Mouse (Mus musculus) hindbrain, embryonic 13.5 days (tissue): ENCODE results near the gene Car11. TPM values are rescaled to one million over a fixed set of nuclear protein-coding genes. Genes with fewer than 3 reads are reported as not detected.

ENCODE experiments used
- ATAC-seq: fragments of 200-750 bp; cut with Nextera tagmentation; 2 replicates; pipeline ENCODE4 v1.8.0; 2017; ENCODE audit warnings: moderate TSS enrichment; ENCODE audit not compliant: low FRiP score
- H3K27ac ChIP-seq: fragments of 300-500 bp; sonication (generic); 2 replicates; pipeline ENCODE4 v1.5.1; 2015; ENCODE audit warnings: inconsistent platforms, mild to moderate bottlenecking, moderate library complexity
- H3K27me3 ChIP-seq: fragments of 300-500 bp; sonication (generic); 2 replicates; pipeline ENCODE4 v1.6.1; 2015; ENCODE audit warnings: mild to moderate bottlenecking, inconsistent platforms
- H3K36me3 ChIP-seq: fragments of 300-500 bp; sonication (generic); 2 replicates; pipeline ENCODE4 v1.6.1; 2015; ENCODE audit warnings: mild to moderate bottlenecking, inconsistent platforms
- H3K4me1 ChIP-seq: fragments of 300-500 bp; sonication (generic); replicated peaks from 2 replicates; pipeline ENCODE4 v1.6.1; 2015; ENCODE audit warnings: inconsistent platforms
- H3K4me2 ChIP-seq: fragments of 300-500 bp; sonication (generic); 2 replicates; pipeline ENCODE4 v1.6.1; 2015; ENCODE audit warnings: inconsistent platforms, mild to moderate bottlenecking, moderate library complexity
- H3K4me3 ChIP-seq: fragments of 300-500 bp; sonication (generic); 2 replicates; pipeline ENCODE4 v1.5.1; 2015; ENCODE audit warnings: mild to moderate bottlenecking, inconsistent platforms
- H3K9ac ChIP-seq: fragments of 300-500 bp; sonication (generic); 2 replicates; pipeline ENCODE4 v1.6.1; 2015; ENCODE audit warnings: mild to moderate bottlenecking, inconsistent platforms
- H3K9me3 ChIP-seq: fragments of 300-500 bp; sonication (generic); 2 replicates; pipeline ENCODE4 v1.6.1; 2016; ENCODE audit warnings: inconsistent platforms
- WGBS: fragments of 180-500 bp; shearing (Covaris S2); methylation state at CpG from one replicate; pipeline ENCODE4 v1.1.7; 2015; 5-methylcytosine and 5-hydroxymethylcytosine counted together
- polyA plus RNA-seq: library from polyadenylated mRNA; unstranded; fragments of >200 nt; fragmentation: Nextera tagmentation; extraction: Ambion mirVana; gene quantifications from 2 replicates; pipeline ENCODE4 v1.2.1, GENCODE M21; 2015

Car11 gene
- polyA plus RNA-seq, 1 experiment from 2014 or later, result 41.6 TPM

GRCm38 (mm10) chr7:45706721-45707241 is 7.1 kb downstream of the Car11 start:
- Histone ChIP-seq H3K27me3 (0 out of 2 replicates have a peak, but pooled peaks cover under 1% of the 10 kb centered on the region), H3K4me3 (peak overlapping the region; percentile 58), H3K4me1 (peaks cover 79% of the 10 kb centered on the region), H3K4me2 (peak overlapping the region; percentile 97), H3K9ac (peak overlapping the region; percentile 80), H3K27ac (peak overlapping the region; percentile 74), H3K36me3 (peaks cover 22% of the 10 kb centered on the region), H3K9me3 (no peaks in the 10 kb centered on the region)
- ATAC-seq, result no peak
- under 1% methylated on average over 40 of the region's 45 CpGs for WGBS

- under 1% methylated on average over 27 of the region's 27 CpGs for WGBS
- Histone ChIP-seq H3K9me3 (no peaks in the 10 kb centered on the region), H3K4me3 (peak overlapping the region; percentile 58), H3K27me3 (no peaks in the 10 kb centered on the region), H3K36me3 (peaks cover 28% of the 10 kb centered on the region), H3K4me1 (peaks cover 77% of the 10 kb centered on the region), H3K4me2 (peak overlapping the region; percentile 97), H3K27ac (peak overlapping the region; percentile 74), H3K9ac (peak overlapping the region; percentile 80)
- no peak for ATAC-seq
Observed at GRCm38 (mm10) chr7:45707375-45707967, 7.8 kb downstream of the Car11 start.

GRCm38 (mm10) chr7:45708221-45708761 is 8.6 kb downstream of the Car11 start:
- peak overlapping the region; percentile 56 for H3K27ac ChIP-seq
- peaks cover 37% of the 10 kb centered on the region for H3K36me3 ChIP-seq
- no peak overlapping the region for H3K4me3 ChIP-seq
- H3K27me3 ChIP-seq, result no peaks in the 10 kb centered on the region
- H3K4me2 ChIP-seq, result peak overlapping the region; percentile 97
- peaks cover 72% of the 10 kb centered on the region for H3K4me1 ChIP-seq
- peak overlapping the region; percentile 80; the same call in 1 of the 2 replicates for H3K9ac ChIP-seq
- no peak for ATAC-seq
- no peaks in the 10 kb centered on the region for H3K9me3 ChIP-seq
- 55% methylated on average over 13 of the region's 13 CpGs for WGBS

GRCm38 (mm10) chr7:45709036-45709435 is 9.4 kb downstream of the Car11 start:
- 26% methylated on average over 6 of the region's 6 CpGs for WGBS
- Histone ChIP-seq H3K4me3 (no peak overlapping the region), H3K27me3 (no peaks in the 10 kb centered on the region), H3K9me3 (no peaks in the 10 kb centered on the region), H3K4me2 (peak overlapping the region; percentile 97), H3K9ac (peak overlapping the region; percentile 80), H3K4me1 (peaks cover 68% of the 10 kb centered on the region), H3K27ac (peak overlapping the region; percentile 75), H3K36me3 (peaks cover 40% of the 10 kb centered on the region)
- ATAC-seq, result no peak

- Histone ChIP-seq H3K9ac (peak overlapping the region; percentile 80), H3K4me1 (peaks cover 76% of the 10 kb centered on the region), H3K4me2 (0 out of 2 replicates have a peak overlapping the region, but pooled peaks have one; percentile 97), H3K27me3 (no peaks in the 10 kb centered on the region), H3K4me3 (no peak overlapping the region), H3K27ac (peak overlapping the region; percentile 75), H3K9me3 (no peaks in the 10 kb centered on the region), H3K36me3 (peaks cover 40% of the 10 kb centered on the region)
- no peak for ATAC-seq
- 66% methylated on average over 14 of the region's 14 CpGs for WGBS
Observed at GRCm38 (mm10) chr7:45709677-45710355, 10.2 kb downstream of the Car11 start.

- no peaks in the 10 kb centered on the region for H3K9me3 ChIP-seq
- ATAC-seq, result no peak
- WGBS, result 95% methylated on average over 20 of the region's 20 CpGs
- no peak overlapping the region for H3K4me3 ChIP-seq
- peak overlapping the region; percentile 75 for H3K27ac ChIP-seq
- peak overlapping the region; percentile 80; the same call in 1 of the 2 replicates for H3K9ac ChIP-seq
- no peak overlapping the region for H3K4me2 ChIP-seq
- peaks cover 73% of the 10 kb centered on the region for H3K4me1 ChIP-seq
- H3K27me3 ChIP-seq, result no peaks in the 10 kb centered on the region
- H3K36me3 ChIP-seq, result peaks cover 40% of the 10 kb centered on the region
Observed at GRCm38 (mm10) chr7:45710477-45711191, 11.0 kb downstream of the Car11 start.

- Histone ChIP-seq H3K4me2 (no peak overlapping the region), H3K4me1 (peaks cover 73% of the 10 kb centered on the region), H3K27me3 (no peaks in the 10 kb centered on the region), H3K27ac (no peak overlapping the region), H3K9ac (no peak overlapping the region), H3K36me3 (peaks cover 40% of the 10 kb centered on the region), H3K4me3 (no peak overlapping the region), H3K9me3 (no peaks in the 10 kb centered on the region)
- no peak for ATAC-seq
- WGBS, result 93% methylated on average over 24 of the region's 24 CpGs
Observed at GRCm38 (mm10) chr7:45711316-45712021, 11.8 kb downstream of the Car11 start.

GRCm38 (mm10) chr7:45712022-45712757 is 12.5 kb downstream of the Car11 start:
- Histone ChIP-seq H3K4me3 (no peak overlapping the region), H3K36me3 (peaks cover 40% of the 10 kb centered on the region), H3K9me3 (no peaks in the 10 kb centered on the region), H3K27me3 (no peaks in the 10 kb centered on the region), H3K27ac (no peak overlapping the region), H3K4me2 (no peak overlapping the region), H3K9ac (no peak overlapping the region), H3K4me1 (peaks cover 73% of the 10 kb centered on the region)
- WGBS, result 91% methylated on average over 21 of the region's 21 CpGs
- no peak for ATAC-seq

GRCm38 (mm10) chr7:45713396-45713795 is 13.8 kb downstream of the Car11 start:
- Histone ChIP-seq H3K27me3 (no peaks in the 10 kb centered on the region), H3K9me3 (no peaks in the 10 kb centered on the region), H3K27ac (no peak overlapping the region), H3K9ac (no peak overlapping the region), H3K36me3 (peaks cover 40% of the 10 kb centered on the region), H3K4me3 (no peak overlapping the region), H3K4me2 (no peak overlapping the region), H3K4me1 (peaks cover 62% of the 10 kb centered on the region)
- WGBS, result 93% methylated on average over 16 of the region's 16 CpGs
- no peak for ATAC-seq

- H3K4me1 ChIP-seq, result peaks cover 62% of the 10 kb centered on the region
- no peaks in the 10 kb centered on the region for H3K27me3 ChIP-seq
- H3K4me2 ChIP-seq, result peak overlapping the region; percentile 94
- H3K36me3 ChIP-seq, result peaks cover 40% of the 10 kb centered on the region
- peak overlapping the region; percentile 85 for H3K9ac ChIP-seq
- no peak for ATAC-seq
- H3K27ac ChIP-seq, result no peak overlapping the region
- 75% methylated on average over 6 of the region's 6 CpGs for WGBS
- peak overlapping the region; percentile 86 for H3K4me3 ChIP-seq
- no peaks in the 10 kb centered on the region for H3K9me3 ChIP-seq
Observed at GRCm38 (mm10) chr7:45713881-45714520, 14.4 kb downstream of the Car11 start.
